Mouse (Mus musculus): ENCODE measurements around the gene Ticam1. TPM values are rescaled to one million over a fixed set of nuclear protein-coding genes. Genes with fewer than 3 reads are reported as not detected.
"Not testable (repeated sequence)": the region's sequence is repeated elsewhere in the genome, so short reads cannot be mapped to it uniquely, and the experiment has no call there.

Ticam1 gene
- polyA plus RNA-seq, 1 experiment from 2014 or later: 2.4 TPM

- H3K9ac ChIP-seq (ENCODE audit: low read length): no peak overlapping the region
- 87% methylated on average over 3 of the region's 3 CpGs for WGBS
Observed at GRCm38 (mm10) chr17:56261166-56261565, 15.4 kb downstream of the Ticam1 start.

GRCm38 (mm10) chr17:56259301-56260037, 17.1 kb downstream of the Ticam1 start:
- H3K9ac ChIP-seq (ENCODE audit: low read length): no peak overlapping the region
- DNase-seq (ENCODE audit: low spot score): no peak

More at GRCm38 (mm10) chr17:56261166-56261565, 15.4 kb downstream of the Ticam1 start:
- Histone ChIP-seq H3K27me3 (ENCODE audit: control insufficient read depth, insufficient read depth, low read length) (no peaks in the 10 kb centered on the region), H3K9me3 (ENCODE audit: control insufficient read depth, low read length) (no peaks in the 10 kb centered on the region), H3K4me3 (ENCODE audit: low read depth, low read length) (no peak overlapping the region), H3K36me3 (ENCODE audit: control insufficient read depth, insufficient read depth, low read length) (peaks cover 3% of the 10 kb centered on the region), H3K4me2 (ENCODE audit: low read depth) (no peak overlapping the region), H3K4me1 (ENCODE audit: control insufficient read depth, insufficient read depth, low read length) (peaks cover 8% of the 10 kb centered on the region; the same call in 1 of the 2 replicates), H3K27ac (ENCODE audit: low read depth, low read length) (no peak overlapping the region)
- DNase-seq (ENCODE audit: low spot score) (no peak), ATAC-seq (ENCODE audit: insufficient read depth, low FRiP score, low TSS enrichment) (no peak)

GRCm38 (mm10) chr17:56258812-56259211, 17.8 kb downstream of the Ticam1 start:
- H3K36me3 ChIP-seq (ENCODE audit: control insufficient read depth, insufficient read depth, low read length); H3K4me3 ChIP-seq (ENCODE audit: low read depth, low read length); H3K27ac ChIP-seq (ENCODE audit: low read depth, low read length); DNase-seq (ENCODE audit: low spot score); ATAC-seq (ENCODE audit: insufficient read depth, low FRiP score, low TSS enrichment); H3K9me3 ChIP-seq (ENCODE audit: control insufficient read depth, low read length); H3K4me1 ChIP-seq (ENCODE audit: control insufficient read depth, insufficient read depth, low read length); H3K27me3 ChIP-seq (ENCODE audit: control insufficient read depth, insufficient read depth, low read length); H3K9ac ChIP-seq (ENCODE audit: low read length); H3K4me2 ChIP-seq (ENCODE audit: low read depth): not testable (repeated sequence)
- 69% methylated on average over 2 of the region's 2 CpGs for WGBS

More at GRCm38 (mm10) chr17:56259301-56260037, 17.1 kb downstream of the Ticam1 start:
- 95% methylated on average over 10 of the region's 10 CpGs for WGBS
- H3K9me3 ChIP-seq (ENCODE audit: control insufficient read depth, low read length): no peaks in the 10 kb centered on the region
- H3K27ac ChIP-seq (ENCODE audit: low read depth, low read length): no peak overlapping the region
- H3K4me2 ChIP-seq (ENCODE audit: low read depth): no peak overlapping the region
- peaks cover 3% of the 10 kb centered on the region for H3K36me3 ChIP-seq (ENCODE audit: control insufficient read depth, insufficient read depth, low read length)
- no peak overlapping the region for H3K4me3 ChIP-seq (ENCODE audit: low read depth, low read length)
- peaks cover 8% of the 10 kb centered on the region; the same call in 1 of the 2 replicates for H3K4me1 ChIP-seq (ENCODE audit: control insufficient read depth, insufficient read depth, low read length)
- H3K27me3 ChIP-seq (ENCODE audit: control insufficient read depth, insufficient read depth, low read length): no peaks in the 10 kb centered on the region
- ATAC-seq (ENCODE audit: insufficient read depth, low FRiP score, low TSS enrichment): no peak

GRCm38 (mm10) chr17:56258269-56258668, 18.3 kb downstream of the Ticam1 start:
- ATAC-seq (ENCODE audit: insufficient read depth, low FRiP score, low TSS enrichment); H3K27ac ChIP-seq (ENCODE audit: low read depth, low read length); H3K27me3 ChIP-seq (ENCODE audit: control insufficient read depth, insufficient read depth, low read length); H3K9me3 ChIP-seq (ENCODE audit: control insufficient read depth, low read length); DNase-seq (ENCODE audit: low spot score); H3K36me3 ChIP-seq (ENCODE audit: control insufficient read depth, insufficient read depth, low read length); H3K4me3 ChIP-seq (ENCODE audit: low read depth, low read length); H3K4me1 ChIP-seq (ENCODE audit: control insufficient read depth, insufficient read depth, low read length); H3K9ac ChIP-seq (ENCODE audit: low read length); H3K4me2 ChIP-seq (ENCODE audit: low read depth): not testable (repeated sequence)
- 93% methylated on average over 19 of the region's 19 CpGs for WGBS

GRCm38 (mm10) chr17:56257181-56257894, 19.2 kb downstream of the Ticam1 start:
- no peak for ATAC-seq (ENCODE audit: insufficient read depth, low FRiP score, low TSS enrichment)
- H3K4me1 ChIP-seq (ENCODE audit: control insufficient read depth, insufficient read depth, low read length): peaks cover 8% of the 10 kb centered on the region; the same call in 1 of the 2 replicates
- H3K36me3 ChIP-seq (ENCODE audit: control insufficient read depth, insufficient read depth, low read length): no peaks in the 10 kb centered on the region; the same call in 1 of the 2 replicates
- H3K9ac ChIP-seq (ENCODE audit: low read length): peak overlapping the region; percentile 56
- H3K4me3 ChIP-seq (ENCODE audit: low read depth, low read length): peak overlapping the region; percentile 80
- H3K9me3 ChIP-seq (ENCODE audit: control insufficient read depth, low read length): no peaks in the 10 kb centered on the region
- no peaks in the 10 kb centered on the region for H3K27me3 ChIP-seq (ENCODE audit: control insufficient read depth, insufficient read depth, low read length)
- WGBS: 16% methylated on average over 46 of the region's 58 CpGs
- peak overlapping the region; percentile 90 for H3K4me2 ChIP-seq (ENCODE audit: low read depth)
- no peak for DNase-seq (ENCODE audit: low spot score)
- H3K27ac ChIP-seq (ENCODE audit: low read depth, low read length): no peak overlapping the region

GRCm38 (mm10) chr17:56256239-56256881, 20.2 kb downstream of the Ticam1 start, which contains the start of gene Fem1a:
TSS of gene Fem1a (plus strand) at chr17:56256810.
- peak within 1 kb of the TSS; percentile 51; the same call in 1 of the 2 replicates for H3K27ac ChIP-seq (ENCODE audit: low read depth, low read length)
- peaks cover 8% of the 10 kb centered on the region; the same call in 1 of the 2 replicates for H3K4me1 ChIP-seq (ENCODE audit: control insufficient read depth, insufficient read depth, low read length)
- H3K27me3 ChIP-seq (ENCODE audit: control insufficient read depth, insufficient read depth, low read length): no peaks in the 10 kb centered on the region
- peak within 1 kb of the TSS; percentile 56 for H3K9ac ChIP-seq (ENCODE audit: low read length)
- H3K36me3 ChIP-seq (ENCODE audit: control insufficient read depth, insufficient read depth, low read length): no peaks in the 10 kb centered on the region; the same call in 1 of the 2 replicates
- DNase-seq (ENCODE audit: low spot score): peak; percentile 92
- peak within 1 kb of the TSS; percentile 80 for H3K4me3 ChIP-seq (ENCODE audit: low read depth, low read length)
- under 1% methylated on average over 28 of the region's 28 CpGs for WGBS
- peak; percentile 92 for ATAC-seq (ENCODE audit: insufficient read depth, low FRiP score, low TSS enrichment)
- H3K9me3 ChIP-seq (ENCODE audit: control insufficient read depth, low read length): no peaks in the 10 kb centered on the region
- H3K4me2 ChIP-seq (ENCODE audit: low read depth): peak within 1 kb of the TSS; percentile 90

- under 1% methylated on average over 32 of the region's 32 CpGs for WGBS
- DNase-seq (ENCODE audit: low spot score) (peak; percentile 97), ATAC-seq (ENCODE audit: insufficient read depth, low FRiP score, low TSS enrichment) (peak; percentile 92)
Observed at GRCm38 (mm10) chr17:56255863-56256238, 20.7 kb downstream of the Ticam1 start.

GRCm38 (mm10) chr17:56255429-56255828, 21.2 kb downstream of the Ticam1 start:
- no peak overlapping the region for H3K27ac ChIP-seq (ENCODE audit: low read depth, low read length)
- H3K27me3 ChIP-seq (ENCODE audit: control insufficient read depth, insufficient read depth, low read length): no peaks in the 10 kb centered on the region
- peaks cover 13% of the 10 kb centered on the region; the same call in 1 of the 2 replicates for H3K4me1 ChIP-seq (ENCODE audit: control insufficient read depth, insufficient read depth, low read length)
- peak; percentile 3; the same call in 1 of the 2 replicates for ATAC-seq (ENCODE audit: insufficient read depth, low FRiP score, low TSS enrichment)
- H3K4me2 ChIP-seq (ENCODE audit: low read depth): peak overlapping the region; percentile 2
- 20% methylated on average over 9 of the region's 9 CpGs for WGBS
- peak; percentile 47 for DNase-seq (ENCODE audit: low spot score)
- H3K9ac ChIP-seq (ENCODE audit: low read length): no peak overlapping the region
- H3K4me3 ChIP-seq (ENCODE audit: low read depth, low read length): no peak overlapping the region
- no peaks in the 10 kb centered on the region for H3K9me3 ChIP-seq (ENCODE audit: control insufficient read depth, low read length)
- no peaks in the 10 kb centered on the region; the same call in 1 of the 2 replicates for H3K36me3 ChIP-seq (ENCODE audit: control insufficient read depth, insufficient read depth, low read length)

More at GRCm38 (mm10) chr17:56255863-56256238, 20.7 kb downstream of the Ticam1 start:
- Histone ChIP-seq H3K4me1 (ENCODE audit: control insufficient read depth, insufficient read depth, low read length) (peaks cover 11% of the 10 kb centered on the region; the same call in 1 of the 2 replicates), H3K9me3 (ENCODE audit: control insufficient read depth, low read length) (no peaks in the 10 kb centered on the region), H3K9ac (ENCODE audit: low read length) (peak overlapping the region; percentile 38; the same call in 1 of the 2 replicates), H3K36me3 (ENCODE audit: control insufficient read depth, insufficient read depth, low read length) (no peaks in the 10 kb centered on the region; the same call in 1 of the 2 replicates), H3K4me2 (ENCODE audit: low read depth) (peak overlapping the region; percentile 72), H3K27ac (ENCODE audit: low read depth, low read length) (peak overlapping the region; percentile 51; the same call in 1 of the 2 replicates), H3K4me3 (ENCODE audit: low read depth, low read length) (peak overlapping the region; percentile 80), H3K27me3 (ENCODE audit: control insufficient read depth, insufficient read depth, low read length) (no peaks in the 10 kb centered on the region)
